Mouse (Mus musculus) erythroid progenitor cell, adult 5-6 weeks (primary cell): Measurements from ENCODE around the gene Fam131b. TPM values are rescaled to one million over a fixed set of nuclear protein-coding genes. Genes with fewer than 3 reads are reported as not detected.

Experiments used
- ATAC-seq: replicated peaks from 2 replicates; pipeline ENCODE4 v1.8.0; 2016; ENCODE audit warnings: moderate number of reproducible peaks, mild to moderate bottlenecking, moderate TSS enrichment, inconsistent platforms; ENCODE audit not compliant: poor library complexity, low FRiP score, severe bottlenecking
- total RNA-seq, 2 experiments: library from RNA; stranded (forward) in 1 of 2; stranded (reverse) in 1 of 2; fragments of 150-400 nt in 1 of 2; fragments of 186-747, 209-891 nt in 1 of 2; gene quantifications; 2 replicates each; pipeline versions ENCODE4 v1.2.3 to v1.2.4; 2015 to 2017; ENCODE audit warnings: low replicate concordance in 2 of 2

Gene Fam131b
- total RNA-seq, 2 experiments from 2014 or later = not detected

DNA sequence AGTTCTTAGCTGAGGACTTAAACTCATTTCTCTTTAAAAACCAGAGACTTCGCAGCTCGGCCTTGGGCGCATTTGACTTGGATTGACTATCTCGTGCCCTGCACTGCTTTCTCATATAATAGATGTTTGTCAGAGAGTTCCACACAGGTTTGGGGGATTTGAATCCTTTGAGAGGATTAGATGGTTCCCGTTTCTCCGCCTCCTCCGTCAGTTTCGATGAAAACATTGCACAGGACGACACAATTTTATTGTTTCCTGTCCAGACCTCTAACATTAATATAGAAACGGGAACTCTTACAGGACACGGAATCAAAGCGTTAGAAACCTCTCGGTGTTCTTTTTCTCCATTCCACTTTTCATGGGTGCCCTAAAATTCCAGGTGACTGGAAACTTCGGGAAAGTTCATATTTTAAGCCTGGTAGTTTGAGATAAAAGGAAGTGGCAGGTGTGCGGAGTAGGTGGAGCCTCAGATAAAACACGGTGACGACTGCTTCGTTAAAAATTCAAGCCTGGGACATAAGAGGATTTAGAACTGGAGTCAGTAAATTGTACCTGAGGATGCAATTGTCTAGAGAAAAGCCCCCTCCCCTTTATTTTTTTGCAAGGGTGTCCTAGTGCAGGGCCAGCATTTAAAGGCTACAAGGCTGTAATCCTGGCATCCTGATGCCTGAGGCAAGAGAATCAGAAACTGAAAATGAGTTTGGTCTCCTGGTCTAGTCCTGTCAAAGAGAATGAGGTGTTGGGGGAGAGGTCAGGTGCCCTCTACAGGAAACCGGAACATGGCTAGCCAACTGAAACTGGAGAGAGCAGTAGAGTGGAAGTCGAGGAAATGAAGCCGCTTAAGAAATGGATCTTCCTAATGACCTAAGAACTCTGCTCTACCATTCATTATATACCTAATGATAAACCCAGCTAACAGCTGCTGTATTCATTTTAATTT is 58.8 kb downstream of the Fam131b start:
- peak; percentile 52 for ATAC-seq

Other genes with a start within 250 kb of the Fam131b start
- not detected in 2 replicates for gene Tas2r139, start 183.7 kb downstream of the Fam131b start, total RNA-seq (2015; ENCODE audit: low replicate concordance)
- not detected in 2 replicates for gene Tas2r139, start 183.7 kb downstream of the Fam131b start, total RNA-seq (2017; ENCODE audit: low replicate concordance)
- gene Tas2r144, start 109.3 kb downstream of the Fam131b start, total RNA-seq (2015; ENCODE audit: low replicate concordance) = not detected in 2 replicates
- gene Tas2r144, start 109.3 kb downstream of the Fam131b start, total RNA-seq (2017; ENCODE audit: low replicate concordance) = not detected in 2 replicates
- 5.4 and 20.1 TPM in 2 replicates for gene Gstk1, start 78.7 kb downstream of the Fam131b start, total RNA-seq (2015; ENCODE audit: low replicate concordance)
- 2.1 and 3.8 TPM in 2 replicates for gene Gstk1, start 78.7 kb downstream of the Fam131b start, total RNA-seq (2017; ENCODE audit: low replicate concordance)
- not detected in 2 replicates for gene Tmem139, start 62.7 kb downstream of the Fam131b start, total RNA-seq (2015; ENCODE audit: low replicate concordance)
- gene Tmem139, start 62.7 kb downstream of the Fam131b start, total RNA-seq (2017; ENCODE audit: low replicate concordance) = not detected in 2 replicates
- 66.3 and 108 TPM in 2 replicates for gene Casp2, start 59.7 kb downstream of the Fam131b start, total RNA-seq (2015; ENCODE audit: low replicate concordance)
- gene Casp2, start 59.7 kb downstream of the Fam131b start, total RNA-seq (2017; ENCODE audit: low replicate concordance) = 46.6 and 60.7 TPM in 2 replicates
- 1.3 TPM in 1 of 2 replicates, not detected in the other for gene Clcn1, start 38.0 kb downstream of the Fam131b start, total RNA-seq (2015; ENCODE audit: low replicate concordance)
- 0.38 TPM in 1 of 2 replicates, not detected in the other for gene Clcn1, start 38.0 kb downstream of the Fam131b start, total RNA-seq (2017; ENCODE audit: low replicate concordance)
- gene Zyx, start 25.0 kb upstream of the Fam131b start, total RNA-seq (2015; ENCODE audit: low replicate concordance) = 37.3 and 45.0 TPM in 2 replicates
- gene Zyx, start 25.0 kb upstream of the Fam131b start, total RNA-seq (2017; ENCODE audit: low replicate concordance) = 5.9 and 12.8 TPM in 2 replicates
- gene Epha1, start 48.6 kb upstream of the Fam131b start, total RNA-seq (2015; ENCODE audit: low replicate concordance) = not detected in 2 replicates
- not detected in 2 replicates for gene Epha1, start 48.6 kb upstream of the Fam131b start, total RNA-seq (2017; ENCODE audit: low replicate concordance)
- not detected in 2 replicates for gene Tas2r143, start 75.6 kb upstream of the Fam131b start, total RNA-seq (2015; ENCODE audit: low replicate concordance)
- gene Tas2r143, start 75.6 kb upstream of the Fam131b start, total RNA-seq (2017; ENCODE audit: low replicate concordance) = not detected in 2 replicates
- not detected in 2 replicates for gene Tas2r135, start 80.8 kb upstream of the Fam131b start, total RNA-seq (2015; ENCODE audit: low replicate concordance)
- not detected in 2 replicates for gene Tas2r135, start 80.8 kb upstream of the Fam131b start, total RNA-seq (2017; ENCODE audit: low replicate concordance)
- gene Tas2r126, start 109.9 kb upstream of the Fam131b start, total RNA-seq (2015; ENCODE audit: low replicate concordance) = not detected in 2 replicates
- gene Tas2r126, start 109.9 kb upstream of the Fam131b start, total RNA-seq (2017; ENCODE audit: low replicate concordance) = not detected in 2 replicates
- not detected in 2 replicates for gene Olfr458, start 140.6 kb upstream of the Fam131b start, total RNA-seq (2015; ENCODE audit: low replicate concordance)
- gene Olfr458, start 140.6 kb upstream of the Fam131b start, total RNA-seq (2017; ENCODE audit: low replicate concordance) = not detected in 2 replicates
- gene Olfr457, start 151.7 kb upstream of the Fam131b start, total RNA-seq (2015; ENCODE audit: low replicate concordance) = not detected in 2 replicates
- gene Olfr457, start 151.7 kb upstream of the Fam131b start, total RNA-seq (2017; ENCODE audit: low replicate concordance) = not detected in 2 replicates
- gene Olfr456, start 162.6 kb upstream of the Fam131b start, total RNA-seq (2015; ENCODE audit: low replicate concordance) = not detected in 2 replicates
- gene Olfr456, start 162.6 kb upstream of the Fam131b start, total RNA-seq (2017; ENCODE audit: low replicate concordance) = not detected in 2 replicates
- gene Olfr455, start 222.9 kb upstream of the Fam131b start, total RNA-seq (2015; ENCODE audit: low replicate concordance) = not detected in 2 replicates
- not detected in 2 replicates for gene Olfr455, start 222.9 kb upstream of the Fam131b start, total RNA-seq (2017; ENCODE audit: low replicate concordance)